Mouse (Mus musculus) E14TG2a.4 (cell line): ENCODE measurements at regions not wholly inside any gene's neighbourhood (a gene's known extent, or its start where the extent isn't known, plus 50 kb on each side); places are given as distances from the start of the nearest gene placed in this dataset.

ENCODE experiments used
- CTCF ChIP-seq: conservative IDR thresholded peaks from 2 replicates; pipeline ENCODE4 v1.5.1; 2014; ENCODE audit warnings: low read length
- NANOG ChIP-seq: IDR thresholded peaks from 2 replicates; pipeline ENCODE4 v1.6.1; 2014; ENCODE audit warnings: borderline replicate concordance, low read length, mixed read lengths
- POU5F1 ChIP-seq: IDR thresholded peaks from 2 replicates; pipeline ENCODE4 v1.6.1; 2014; ENCODE audit warnings: low read length, borderline replicate concordance

- TF ChIP-seq CTCF (no peak), NANOG (no peak), POU5F1 (no peak)
Observed at GRCm38 (mm10) chr13:63627184-63627893, 53.9 kb upstream of the Ptch1 start.
